Mouse (Mus musculus) liver, adult 2 months (tissue): ENCODE measurements around the gene Hddc3.

Experiments used
- CTCF ChIP-seq: fragments of 200-500 bp; IDR thresholded peaks from 2 replicates; pipeline ENCODE4 v1.5.1; 2011; ENCODE audit warnings: low read depth, low read length, control low read depth
- POLR2A ChIP-seq: fragments of 200-500 bp; IDR thresholded peaks from 2 replicates; pipeline ENCODE4 v1.6.1; 2011; ENCODE audit warnings: low read length, control low read depth; ENCODE audit not compliant: insufficient read depth; ENCODE audit errors: extremely low read depth

GRCm38 (mm10) chr7:80339793-80340628 is 2.9 kb upstream of the Hddc3 start:
- TF ChIP-seq CTCF: peak; percentile 80
- TF ChIP-seq POLR2A: peak; percentile 59
